ENCODE assay signal across 32 mouse cellular contexts in genomic region chr5:134469559-134470150, GRCm38 (mm10). TPM values are rescaled to one million over a fixed set of nuclear protein-coding genes. Genes with fewer than 3 reads are reported as not detected.
DNase-seq lines count a peak whose midpoint lies in the region; ATAC-seq and TF ChIP-seq lines count a peak whose summit lies in the region.
"Had no signal": no experiment of that assay in that cellular context is flagged by ENCODE, and none has a peak within 500 bp of the region (broad histone marks: within the 10 kb centered on the region; RNA-seq: fewer than 3 reads in every experiment).

No protein-coding gene starts in this region.

- no peak for ATAC-seq in forebrain, embryonic 11.5 days (replicated peaks; ENCODE audit: low FRiP score)
- no peak for ATAC-seq in forebrain, embryonic 14.5 days
- 0 out of 2 replicates have a peak, but pooled peaks have one; percentile 51 for ATAC-seq in stomach, embryonic 14.5 days (ENCODE audit: insufficient number of reproducible peaks, insufficient read depth, low FRiP score, low read depth)
- no peak for ATAC-seq in stomach, postnatal 0 days (ENCODE audit: low FRiP score, low TSS enrichment)
- ATAC-seq in liver, embryonic 12.5 days = no peak
- ATAC-seq in megakaryocyte progenitor cell, adult 5-6 weeks (replicated peaks; ENCODE audit: poor library complexity) = peak; percentile 27; the same call in 1 of the 2 replicates
- no peak for ATAC-seq in kidney, embryonic 16.5 days (ENCODE audit: low FRiP score, low TSS enrichment)
- ATAC-seq: forebrain, embryonic 16.5 days; hindbrain, embryonic 16.5 days; lung, postnatal 0 days; midbrain, embryonic 16.5 days; Patski had no signal

- H3K9ac ChIP-seq in forebrain, embryonic 11.5 days (ENCODE audit: low read length) = no peak overlapping the region
- H3K9ac ChIP-seq in forebrain, embryonic 14.5 days (ENCODE audit: low read length) = no peak overlapping the region
- H3K9ac ChIP-seq in stomach, embryonic 14.5 days (replicated peaks; ENCODE audit: low read depth, low read length) = no peak overlapping the region
- H3K9ac ChIP-seq in stomach, postnatal 0 days (ENCODE audit: low read length) = no peak overlapping the region
- H3K9ac ChIP-seq in liver, embryonic 12.5 days = no peak overlapping the region
- H3K9ac ChIP-seq in kidney, embryonic 16.5 days (replicated peaks; ENCODE audit: low read length) = no peak overlapping the region
- H3K9ac ChIP-seq: embryonic facial prominence, embryonic 12.5 days; heart, embryonic 15.5 days; limb, embryonic 12.5 days; neural tube, embryonic 12.5 days; stomach, embryonic 15.5 days had no signal

- no peaks in the 10 kb centered on the region for H3K9me3 ChIP-seq in forebrain, embryonic 11.5 days (ENCODE audit: control insufficient read depth, low read length)
- H3K9me3 ChIP-seq in forebrain, embryonic 14.5 days (replicated peaks; ENCODE audit: control insufficient read depth, low read length) = no peaks in the 10 kb centered on the region
- H3K9me3 ChIP-seq in stomach, embryonic 14.5 days (ENCODE audit: control insufficient read depth, low read depth, low read length) = no peaks in the 10 kb centered on the region
- no peaks in the 10 kb centered on the region for H3K9me3 ChIP-seq in stomach, postnatal 0 days (ENCODE audit: control insufficient read depth, low read length)
- H3K9me3 ChIP-seq in liver, embryonic 12.5 days (replicated peaks) = no peaks in the 10 kb centered on the region
- no peaks in the 10 kb centered on the region for H3K9me3 ChIP-seq in kidney, embryonic 16.5 days (ENCODE audit: low read length)
- H3K9me3 ChIP-seq: embryonic facial prominence, embryonic 12.5 days; G1E; heart, embryonic 15.5 days; neural tube, embryonic 12.5 days; stomach, embryonic 15.5 days had no signal

- no peak overlapping the region for H3K4me2 ChIP-seq in forebrain, embryonic 11.5 days (ENCODE audit: low read depth, low read length, severe bottlenecking)
- H3K4me2 ChIP-seq in forebrain, embryonic 14.5 days (ENCODE audit: low read length) = no peak overlapping the region
- H3K4me2 ChIP-seq in stomach, embryonic 14.5 days (replicated peaks; ENCODE audit: low read depth, low read length) = no peak overlapping the region
- no peak overlapping the region for H3K4me2 ChIP-seq in stomach, postnatal 0 days (replicated peaks; ENCODE audit: low read depth)
- 0 out of 2 replicates have a peak overlapping the region, but pooled peaks have one; percentile 15 for H3K4me2 ChIP-seq in liver, embryonic 12.5 days
- no peak overlapping the region for H3K4me2 ChIP-seq in kidney, embryonic 16.5 days (replicated peaks; ENCODE audit: low read depth, low read length)
- H3K4me2 ChIP-seq: embryonic facial prominence, embryonic 12.5 days; heart, embryonic 15.5 days; limb, embryonic 12.5 days; neural tube, embryonic 12.5 days; stomach, embryonic 15.5 days had no signal

- H3K4me3 ChIP-seq in forebrain, embryonic 11.5 days (ENCODE audit: low read depth, low read length) = no peak overlapping the region
- H3K4me3 ChIP-seq in forebrain, embryonic 14.5 days (ENCODE audit: low read depth, low read length) = no peak overlapping the region
- H3K4me3 ChIP-seq in stomach, embryonic 14.5 days (ENCODE audit: low read depth, low read length) = no peak overlapping the region
- H3K4me3 ChIP-seq in stomach, postnatal 0 days (ENCODE audit: low read depth, low read length) = no peak overlapping the region
- no peak overlapping the region for H3K4me3 ChIP-seq in liver, embryonic 12.5 days
- no peak overlapping the region for H3K4me3 ChIP-seq in kidney, embryonic 16.5 days (ENCODE audit: low read length)
- H3K4me3 ChIP-seq: embryonic facial prominence, embryonic 12.5 days; gastrocnemius, adult 2 months; heart, adult 2 months; heart, embryonic 15.5 days; limb, embryonic 12.5 days; neural tube, embryonic 12.5 days; stomach, embryonic 15.5 days had no signal

- TF ChIP-seq EP300 in stomach, postnatal 0 days (optimal IDR thresholded peaks at IDR 0.05) = no peak

- no peaks in the 10 kb centered on the region for H3K36me3 ChIP-seq in forebrain, embryonic 11.5 days (ENCODE audit: control insufficient read depth, insufficient read depth, low read length)
- no peaks in the 10 kb centered on the region for H3K36me3 ChIP-seq in forebrain, embryonic 14.5 days (ENCODE audit: control insufficient read depth, insufficient read depth, low read length)
- H3K36me3 ChIP-seq in stomach, embryonic 14.5 days (ENCODE audit: control insufficient read depth, insufficient read depth, low read length) = no peaks in the 10 kb centered on the region
- H3K36me3 ChIP-seq in stomach, postnatal 0 days (ENCODE audit: control insufficient read depth, insufficient read depth, low read length) = no peaks in the 10 kb centered on the region
- no peaks in the 10 kb centered on the region for H3K36me3 ChIP-seq in liver, embryonic 12.5 days
- no peaks in the 10 kb centered on the region for H3K36me3 ChIP-seq in kidney, embryonic 16.5 days (ENCODE audit: insufficient read depth, low read length)
- H3K36me3 ChIP-seq: embryonic facial prominence, embryonic 12.5 days; G1E; heart, embryonic 15.5 days; limb, embryonic 12.5 days; neural tube, embryonic 12.5 days; stomach, embryonic 15.5 days had no signal

- H3K4me1 ChIP-seq in forebrain, embryonic 11.5 days (replicated peaks; ENCODE audit: control insufficient read depth, insufficient read depth, low read length) = peaks cover 11% of the 10 kb centered on the region
- H3K4me1 ChIP-seq in forebrain, embryonic 14.5 days (ENCODE audit: control insufficient read depth, insufficient read depth, low read length) = no peaks in the 10 kb centered on the region; the same call in 1 of the 2 replicates
- 0 out of 2 replicates have a peak, but pooled peaks cover 13% of the 10 kb centered on the region for H3K4me1 ChIP-seq in stomach, embryonic 14.5 days (ENCODE audit: control insufficient read depth, insufficient read depth, low read length)
- H3K4me1 ChIP-seq in stomach, postnatal 0 days (replicated peaks; ENCODE audit: control insufficient read depth, insufficient read depth) = no peaks in the 10 kb centered on the region
- H3K4me1 ChIP-seq in liver, embryonic 12.5 days = peaks cover 55% of the 10 kb centered on the region
- peaks cover 12% of the 10 kb centered on the region for H3K4me1 ChIP-seq in kidney, embryonic 16.5 days (ENCODE audit: insufficient read depth, low read length)

- DNase-seq in forebrain, embryonic 11.5 days (ENCODE audit: low spot score) = peak; percentile 40
- DNase-seq in forebrain, embryonic 14.5 days (ENCODE audit: low spot score) = no peak
- DNase-seq in stomach, postnatal 0 days (ENCODE audit: low spot score) = no peak
- no peak for DNase-seq in adrenal gland, postnatal 4 days (ENCODE audit: low spot score in 2 of 2)
- DNase-seq: adrenal gland, postnatal 14 days; cerebellum, adult 11-12 months; cerebellum, adult 9-11 months; embryo, embryonic 11 days; gastrocnemius, adult 2 months; gastrocnemius, postnatal 36 days; kidney, adult 18-20 months; kidney, postnatal 4 days; lung, postnatal 4 days; thymus, postnatal 25 days had no signal

- WGBS in forebrain, embryonic 11.5 days = 82% methylated on average over 7 of the region's 7 CpGs
- WGBS in forebrain, embryonic 14.5 days = 89% methylated on average over 7 of the region's 7 CpGs
- 84% methylated on average over 7 of the region's 7 CpGs for WGBS in stomach, embryonic 14.5 days
- WGBS in stomach, postnatal 0 days = 85% methylated on average over 7 of the region's 7 CpGs
- 79% methylated on average over 7 of the region's 7 CpGs for WGBS in liver, embryonic 12.5 days (ENCODE audit: insufficient replicate concordance)
- WGBS in kidney, embryonic 16.5 days = 82% methylated on average over 7 of the region's 7 CpGs

- no peak for TF ChIP-seq CTCF in stomach, postnatal 0 days (IDR thresholded peaks at IDR 0.05; ENCODE audit: low read depth)

- H3K27ac ChIP-seq in forebrain, embryonic 11.5 days (ENCODE audit: low read depth, low read length) = no peak overlapping the region
- no peak overlapping the region for H3K27ac ChIP-seq in forebrain, embryonic 14.5 days (ENCODE audit: low read depth, low read length)
- H3K27ac ChIP-seq in stomach, embryonic 14.5 days (ENCODE audit: low read length) = no peak overlapping the region
- H3K27ac ChIP-seq in stomach, postnatal 0 days (replicated peaks) = no peak overlapping the region
- peak overlapping the region; percentile 82 for H3K27ac ChIP-seq in liver, embryonic 12.5 days
- H3K27ac ChIP-seq in kidney, embryonic 16.5 days (ENCODE audit: low read length) = no peak overlapping the region
- H3K27ac ChIP-seq: embryonic facial prominence, embryonic 12.5 days; gastrocnemius, adult 2 months; heart, adult 2 months; heart, embryonic 15.5 days; kidney, postnatal 0 days; limb, embryonic 12.5 days; neural tube, embryonic 12.5 days; stomach, embryonic 15.5 days had no signal

- no peaks in the 10 kb centered on the region for H3K27me3 ChIP-seq in forebrain, embryonic 11.5 days (ENCODE audit: control insufficient read depth, insufficient read depth, low read length)
- no peaks in the 10 kb centered on the region for H3K27me3 ChIP-seq in forebrain, embryonic 14.5 days (replicated peaks; ENCODE audit: control insufficient read depth, insufficient read depth, low read length)
- no peaks in the 10 kb centered on the region for H3K27me3 ChIP-seq in stomach, embryonic 14.5 days (ENCODE audit: control insufficient read depth, insufficient read depth, low read length)
- H3K27me3 ChIP-seq in stomach, postnatal 0 days (ENCODE audit: control insufficient read depth, insufficient read depth, low read length) = no peaks in the 10 kb centered on the region
- no peaks in the 10 kb centered on the region for H3K27me3 ChIP-seq in liver, embryonic 12.5 days (replicated peaks)
- H3K27me3 ChIP-seq in kidney, embryonic 16.5 days (ENCODE audit: insufficient read depth, low read length) = no peaks in the 10 kb centered on the region
- H3K27me3 ChIP-seq: CH12.LX; embryonic facial prominence, embryonic 12.5 days; heart, embryonic 15.5 days; limb, embryonic 12.5 days; Patski; stomach, embryonic 15.5 days had no signal

RNA-seq across cellular contexts. Expression of gene Gtf2ird1, which starts 13.1 kb away (rescaled TPM):
- 99.8 and 103 TPM in 2 replicates for polyA plus RNA-seq in forebrain, embryonic 11.5 days (2014; fragmentation: Nextera tagmentation; extraction: Ambion mirVana)
- polyA plus RNA-seq in forebrain, embryonic 14.5 days (2014; fragmentation: Nextera tagmentation; extraction: Ambion mirVana) = 50.9 and 60.7 TPM in 2 replicates
- 107 and 112 TPM in 2 replicates for polyA plus RNA-seq in stomach, embryonic 14.5 days (2014; fragmentation: Nextera tagmentation; extraction: Ambion mirVana)
- polyA plus RNA-seq in stomach, postnatal 0 days (2015; fragmentation: Nextera tagmentation; extraction: Ambion mirVana) = 42.4 and 47.0 TPM in 2 replicates
- 23.5 and 26.4 TPM in 2 replicates for polyA plus RNA-seq in liver, embryonic 12.5 days (2016; fragmentation: Nextera tagmentation; extraction: Ambion mirVana)
- 21.9 and 28.4 TPM in 2 replicates for total RNA-seq in megakaryocyte progenitor cell, adult 5-6 weeks (2015)
- 14.5 and 18.2 TPM in 2 replicates for total RNA-seq in megakaryocyte progenitor cell, adult 5-6 weeks (2017)
- total RNA-seq in adrenal gland, postnatal 4 days (2021) = 100 to 1,000 TPM in 1 of 2 experiments, 10 to 100 TPM in 1; 93.5 to 104 TPM
- polyA plus RNA-seq in kidney, embryonic 16.5 days (2015; fragmentation: Nextera tagmentation; extraction: Ambion mirVana) = 73.8 and 76.9 TPM in 2 replicates

Comparison
In these comparisons a context has a peak if more than half of its experiments do, and no peak if none do; other contexts are left out.
1. ATAC-seq: peak in stomach, embryonic 14.5 days (single experiment) and megakaryocyte progenitor cell, adult 5-6 weeks (single experiment); none in forebrain, embryonic 11.5 days (single experiment), forebrain, embryonic 14.5 days (single experiment), stomach, postnatal 0 days (single experiment), liver, embryonic 12.5 days (single experiment) and kidney, embryonic 16.5 days (single experiment).